Mouse (Mus musculus) left cerebral cortex, postnatal 25 days (tissue): ENCODE measurements around the gene Adgrd1. TPM values are rescaled to one million over a fixed set of nuclear protein-coding genes. Genes with fewer than 3 reads are reported as not detected.

Experiments
- DNase-seq, 2 experiments: peaks; one replicate each; pipeline ENCODE4 v3.0.0; 2022; ENCODE audit warnings: low spot score in 2 of 2, mixed read lengths in 1 of 2
- intact Hi-C: fragments of 180-260 bp; cut with DNase I; formaldehyde crosslinking; loops from one replicate; pipeline ENCODE4 v1.15.1; 2025
- total RNA-seq, 2 experiments: library from RNA; stranded (reverse); gene quantifications; 2 replicates each; pipeline ENCODE4 v1.2.3; 2021

The Adgrd1 gene
- total RNA-seq, 2 experiments from 2014 or later, result 2.3 to 2.9 TPM

DNA sequence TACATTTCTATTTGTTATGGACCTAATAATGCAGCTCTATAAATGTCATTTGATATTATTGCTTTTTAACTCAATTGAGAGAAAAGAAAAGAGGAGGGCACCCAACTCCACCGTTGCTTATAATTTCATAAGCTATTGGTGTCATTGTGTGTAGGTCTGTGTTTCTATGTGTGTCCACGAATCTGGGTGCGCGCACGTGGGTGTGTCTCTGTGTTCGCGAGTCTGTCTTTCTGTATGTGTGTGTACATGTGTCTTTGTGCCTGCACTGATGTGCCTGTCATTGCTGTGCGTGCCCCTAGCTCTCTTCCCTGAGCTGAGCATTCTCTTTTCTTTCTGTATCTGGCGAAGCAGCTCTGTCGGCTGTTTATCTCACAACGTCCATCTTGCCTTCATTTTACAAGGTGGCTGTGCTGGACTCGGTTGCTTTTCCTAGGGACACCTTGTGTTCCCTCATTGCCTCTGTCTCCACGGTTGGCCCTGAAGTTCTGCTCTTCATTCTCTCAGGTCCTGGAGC lies 84.2 kb downstream of the Adgrd1 start:
- no peak for DNase-seq
- intact Hi-C loops, result loop anchor here (5.0 kb wide), 1 partner anchor 202 kb away; no protein-coding TSS in a partner anchor

DNA sequence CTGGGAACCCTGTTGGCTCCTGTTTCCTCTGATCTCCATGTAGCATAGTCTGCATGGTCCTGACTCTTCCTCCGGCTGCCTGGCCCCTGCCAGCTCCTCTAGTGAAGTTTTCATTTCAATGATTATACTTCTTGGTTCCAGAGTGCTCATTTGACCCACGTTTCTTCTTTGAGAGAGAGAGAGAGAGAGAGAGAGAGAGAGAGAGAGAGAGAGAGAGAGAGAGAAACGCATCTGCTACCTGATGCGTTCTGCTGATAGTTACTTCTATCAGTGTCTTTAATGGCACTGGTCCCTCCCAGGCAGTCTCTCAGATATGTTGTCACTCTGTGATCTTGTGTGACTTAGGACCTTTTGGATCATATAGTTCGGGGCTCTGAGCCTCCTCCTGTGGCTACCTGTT lies 84.9 kb downstream of the Adgrd1 start:
- no peak for DNase-seq
- intact Hi-C loops, result loop anchor here (5.0 kb wide), 1 partner anchor 201 kb away; no protein-coding TSS in a partner anchor

DNA sequence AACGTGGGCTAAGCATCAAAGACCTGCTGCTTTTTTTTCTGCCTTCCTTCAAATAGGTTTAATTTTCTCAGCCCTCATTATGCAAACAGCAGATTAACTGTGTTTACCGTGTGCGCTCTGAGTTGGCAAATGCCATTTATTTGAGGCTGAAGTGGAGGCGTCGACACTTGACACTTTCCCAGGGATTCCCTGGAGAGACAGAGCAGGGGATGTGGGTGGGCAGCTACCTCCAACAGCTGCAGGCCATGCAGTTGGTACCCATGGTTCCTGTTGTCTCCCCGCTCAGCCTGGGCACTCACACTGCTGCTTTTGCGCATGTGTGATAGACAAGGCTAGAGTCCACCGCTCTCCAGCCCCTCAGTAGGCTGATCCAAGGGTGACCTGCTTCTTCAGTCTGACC lies 86.0 kb downstream of the Adgrd1 start:
- DNase-seq, result peak in 1 of 2 experiments; percentile 64
- intact Hi-C loops, result loop anchor here (5.0 kb wide), 1 partner anchor 200 kb away; no protein-coding TSS in a partner anchor

DNA sequence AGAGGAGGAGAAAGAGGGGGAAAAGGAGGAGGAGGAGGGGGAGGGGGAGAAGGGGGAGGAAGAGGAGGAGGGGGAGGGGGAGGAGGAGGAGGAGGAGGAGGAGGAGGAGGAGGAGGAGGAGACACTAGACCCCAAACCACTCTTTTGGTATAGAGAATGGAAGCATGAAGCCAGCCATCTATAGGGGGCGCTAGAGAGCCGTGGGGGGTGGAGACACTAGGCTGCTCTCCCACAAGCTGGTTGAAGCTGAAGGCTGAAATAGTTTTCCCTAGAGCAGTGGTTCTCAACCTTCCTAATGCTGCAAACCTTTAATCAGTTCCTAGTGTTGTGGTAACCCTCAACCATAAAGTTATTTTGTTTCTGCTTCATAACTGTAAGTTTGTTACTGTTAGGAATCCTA lies 89.7 kb downstream of the Adgrd1 start:
- DNase-seq, result no peak

DNA sequence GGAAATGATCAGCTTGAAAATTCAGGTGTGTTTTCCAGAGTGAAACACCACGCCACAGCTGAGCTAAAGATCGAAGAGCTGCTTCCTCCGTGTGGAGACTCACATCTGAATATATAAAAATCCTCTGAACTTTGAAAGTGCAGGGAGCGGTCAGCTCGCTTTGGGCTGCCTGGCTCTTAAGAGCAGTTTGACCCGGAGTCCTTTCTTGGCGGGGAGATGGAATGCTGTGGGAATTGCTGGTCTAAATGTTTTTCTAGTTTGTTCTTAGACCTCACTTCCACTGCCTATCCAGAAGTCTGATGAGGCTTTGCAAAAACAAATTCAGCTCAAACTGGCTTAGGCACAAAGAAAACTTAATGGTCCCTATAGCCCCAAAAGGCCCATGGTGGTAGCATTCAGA lies 90.4 kb downstream of the Adgrd1 start:
- DNase-seq, result no peak
- intact Hi-C loops, result no loop called here

More for the DNA sequence above, 89.7 kb downstream of the Adgrd1 start:
- intact Hi-C loops, result no loop called here

DNA sequence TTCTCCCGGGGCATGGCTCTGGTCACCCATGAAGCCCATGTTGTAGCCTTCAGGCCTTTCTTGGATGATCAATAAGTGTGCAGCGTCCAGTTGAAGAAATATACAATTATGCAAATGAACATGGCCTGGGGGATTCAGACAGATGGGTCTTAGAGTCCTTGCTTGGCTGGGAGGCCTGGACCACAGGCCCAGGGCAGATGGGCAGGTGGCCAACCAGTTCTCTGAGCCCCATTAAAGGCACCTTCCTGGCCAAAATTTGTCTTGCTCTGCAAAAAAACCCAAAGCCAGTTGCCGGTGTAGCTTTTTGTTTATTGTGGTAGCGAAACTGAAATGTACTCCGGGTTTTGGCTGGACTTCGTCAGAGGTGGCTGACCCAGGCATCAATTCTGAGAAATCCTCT lies 92.5 kb downstream of the Adgrd1 start:
- intact Hi-C loops, result no loop called here
- no peak for DNase-seq

DNA sequence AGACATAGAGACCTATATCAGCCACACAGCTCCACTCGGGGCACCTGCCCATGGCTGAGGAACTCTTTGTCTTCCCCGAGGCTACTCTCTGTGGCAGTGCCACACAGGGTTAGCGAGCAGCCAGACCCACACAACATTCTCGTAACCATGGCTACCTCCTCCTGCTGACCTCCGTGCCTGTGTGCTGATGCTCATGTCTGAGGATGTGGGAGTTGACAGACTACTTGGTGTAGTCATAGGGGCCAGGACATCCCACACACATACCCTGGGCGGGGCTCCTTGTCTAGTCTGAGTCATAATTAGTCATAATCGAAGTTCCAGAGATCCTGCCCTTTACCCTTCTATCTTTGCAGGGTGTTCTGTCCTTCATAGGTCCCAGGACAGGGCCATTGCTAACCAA lies 93.5 kb downstream of the Adgrd1 start:
- intact Hi-C loops, result no loop called here
- no peak for DNase-seq

DNA sequence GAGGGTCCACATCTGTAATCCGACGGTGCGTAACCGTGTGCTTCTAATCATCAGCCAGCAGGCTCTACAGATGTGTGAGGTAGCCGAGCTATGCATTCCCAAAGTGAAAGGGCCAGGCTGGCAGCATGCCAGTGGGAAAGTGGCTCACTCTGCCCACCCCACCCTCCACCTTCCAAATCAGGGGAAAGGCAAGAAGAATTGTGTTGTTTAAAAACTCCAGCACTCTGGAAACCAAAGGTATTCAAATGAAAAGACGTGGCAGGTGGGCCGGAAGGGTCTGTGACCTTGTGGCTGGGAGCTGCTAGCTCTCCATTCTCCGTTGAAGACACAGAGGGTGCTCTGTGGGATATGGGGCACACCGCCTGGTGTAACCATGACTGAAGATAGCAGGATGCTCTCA lies 100.0 kb downstream of the Adgrd1 start:
- intact Hi-C loops, result no loop called here
- no peak for DNase-seq

DNA sequence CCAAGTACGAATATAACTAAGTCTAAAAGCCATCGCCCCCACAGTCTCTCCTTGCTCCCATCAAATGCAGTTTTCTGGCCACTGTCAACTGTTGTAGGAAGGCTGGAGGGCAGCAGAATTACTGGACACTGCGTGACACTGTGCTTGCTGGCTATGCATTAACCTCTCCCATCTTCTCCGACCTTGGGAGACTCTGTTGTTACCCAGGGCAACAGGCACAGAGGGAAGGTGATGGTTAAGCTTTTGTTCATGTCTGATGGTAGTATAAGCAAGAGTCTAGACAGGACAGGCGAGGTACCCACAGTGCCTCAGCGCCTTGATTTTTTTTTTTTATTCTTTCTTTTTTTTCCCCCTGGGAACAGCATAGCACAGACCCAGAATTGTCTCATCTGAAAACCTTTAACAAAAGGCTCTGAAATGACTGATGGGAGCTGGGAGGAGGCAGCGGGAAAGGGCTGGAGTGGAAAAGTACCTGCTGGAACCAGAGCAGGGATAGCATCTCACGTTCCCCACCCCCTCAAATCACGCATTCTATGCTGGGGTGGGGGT lies 100.5 kb downstream of the Adgrd1 start:
- intact Hi-C loops, result no loop called here

DNA sequence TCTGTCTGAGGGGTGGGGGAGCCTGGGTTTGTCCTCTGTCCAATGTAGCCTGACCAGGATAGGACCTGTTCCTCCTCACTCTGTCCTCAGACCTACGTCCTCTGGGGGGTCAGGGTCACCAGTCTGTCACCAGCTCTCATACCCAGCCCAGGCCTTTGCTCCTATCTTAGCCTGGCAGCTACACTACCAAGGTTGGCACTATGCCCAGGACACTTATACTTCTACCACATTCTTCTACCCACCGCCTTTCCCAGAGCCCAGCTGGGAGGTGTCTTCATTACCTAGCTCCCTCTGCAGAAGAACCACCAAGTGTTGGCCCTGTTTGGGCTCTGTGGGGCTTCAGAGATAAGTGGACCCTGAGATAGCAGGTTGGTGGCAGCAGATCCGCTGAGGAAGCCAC lies 103.6 kb downstream of the Adgrd1 start:
- DNase-seq, result no peak
- intact Hi-C loops, result no loop called here

More for the DNA sequence above, 100.5 kb downstream of the Adgrd1 start:
- DNase-seq, result no peak

DNA sequence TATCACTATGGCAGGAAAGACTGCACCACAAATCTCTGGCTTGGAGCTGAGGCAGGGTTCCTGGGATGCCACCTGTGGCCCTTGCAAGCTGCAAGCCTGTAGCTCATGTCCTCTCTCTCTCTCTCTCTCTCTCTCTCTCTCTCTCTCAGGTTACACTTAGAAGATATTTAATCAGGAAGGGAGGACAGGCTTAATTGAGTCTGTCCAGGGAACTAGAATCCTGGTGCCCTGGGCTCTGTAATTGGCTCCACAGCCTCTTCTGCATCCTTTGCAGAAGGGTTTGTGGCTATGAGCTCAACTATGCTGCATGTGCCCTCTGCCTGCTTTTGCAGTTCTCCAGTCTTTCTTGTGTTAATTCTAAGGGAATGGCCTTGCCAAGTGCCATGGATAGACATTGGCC lies 111.7 kb downstream of the Adgrd1 start:
- intact Hi-C loops, result no loop called here
- DNase-seq, result no peak

DNA sequence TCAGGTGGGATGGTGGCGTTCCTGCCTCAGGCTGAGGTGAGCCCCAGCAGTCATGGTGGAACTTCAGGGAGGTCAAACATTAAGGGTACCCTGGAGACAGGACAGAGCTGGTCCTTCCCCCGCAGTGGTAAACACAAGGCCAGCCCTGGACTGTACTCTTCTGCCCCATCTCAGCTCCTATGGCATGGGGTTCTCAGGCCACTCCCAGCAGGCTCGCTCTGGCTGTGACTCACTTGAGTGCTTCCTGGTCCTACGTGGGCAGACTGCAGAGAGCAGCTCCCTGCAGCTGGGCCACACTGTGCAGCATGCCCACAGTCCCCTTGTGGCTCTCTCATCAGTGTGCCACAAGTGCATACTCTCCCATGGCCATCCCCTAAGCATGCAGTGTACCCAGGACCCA lies 112.3 kb downstream of the Adgrd1 start:
- DNase-seq, result peak in 1 of 2 experiments; percentile 30
- intact Hi-C loops, result no loop called here

DNA sequence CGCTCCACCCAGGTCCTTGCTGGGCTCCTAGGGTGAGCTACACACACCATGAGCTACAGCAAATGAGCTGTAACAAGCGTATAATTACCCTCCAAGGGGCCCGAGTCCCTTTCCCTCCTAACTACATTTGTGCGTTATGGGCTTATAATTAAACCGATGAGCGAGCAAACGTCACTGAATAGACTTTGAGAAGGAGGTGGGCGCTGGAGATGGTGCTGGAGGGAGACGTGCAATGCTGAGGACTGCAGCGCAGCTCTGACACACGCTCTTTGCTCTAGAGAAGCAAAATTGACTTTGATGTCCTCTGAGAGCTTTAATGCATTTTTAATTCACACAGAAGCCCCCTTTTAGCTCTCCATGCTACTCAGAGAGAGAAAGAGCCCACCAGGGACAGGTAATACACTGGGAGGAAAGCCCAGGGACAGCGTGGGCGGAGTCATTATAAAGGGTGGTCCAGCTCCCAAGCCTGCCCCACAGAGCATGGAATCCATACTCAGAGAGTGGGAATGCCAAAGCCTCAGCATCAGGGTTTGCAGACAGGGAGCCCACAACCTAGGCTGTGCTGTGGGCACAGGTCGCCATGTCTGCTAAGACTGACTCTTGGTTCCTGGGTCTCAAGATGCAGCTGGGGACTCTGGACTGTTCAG lies 115.0 kb downstream of the Adgrd1 start:
- intact Hi-C loops, result no loop called here
- DNase-seq, result no peak

DNA sequence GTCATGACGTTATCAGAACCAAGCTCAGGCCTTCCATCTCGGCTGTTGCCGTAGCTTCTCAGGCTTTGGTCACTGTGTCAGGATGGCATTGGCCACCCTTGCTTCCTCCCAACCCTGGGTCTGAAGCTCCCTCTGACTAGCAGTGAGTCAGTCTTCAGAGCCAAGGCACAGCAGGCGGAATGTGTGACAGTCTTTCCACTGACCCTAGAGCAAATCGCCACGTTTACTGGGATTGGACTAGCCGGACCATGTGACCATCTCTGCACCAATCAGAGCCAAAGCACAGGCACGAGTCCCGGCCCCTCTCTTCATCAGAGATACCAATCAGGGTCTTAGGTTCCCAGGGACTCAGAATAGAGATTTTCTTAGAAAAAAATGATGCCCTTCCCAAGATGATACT lies 117.5 kb downstream of the Adgrd1 start:
- intact Hi-C loops, result no loop called here

DNA sequence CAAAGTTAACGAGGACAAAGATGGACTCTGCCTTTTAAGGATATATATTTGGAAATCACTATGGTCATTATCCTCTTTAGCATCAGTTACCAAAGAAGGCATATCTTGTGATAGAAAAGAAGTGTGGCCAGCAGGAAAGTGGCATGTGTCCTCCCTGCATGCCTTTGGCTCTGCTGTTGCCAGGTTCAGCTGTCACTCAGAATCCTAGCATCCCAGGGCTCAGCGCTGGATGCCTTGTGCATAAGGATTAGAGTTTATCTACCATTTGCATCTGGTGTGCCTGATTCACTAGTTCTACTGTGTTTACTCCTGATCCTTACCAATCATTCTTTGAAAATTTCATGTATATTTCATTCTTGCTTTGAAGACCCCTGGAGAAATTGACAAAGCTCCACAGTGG lies 119.5 kb downstream of the Adgrd1 start:
- no peak for DNase-seq
- intact Hi-C loops, result no loop called here

More for the DNA sequence above, 117.5 kb downstream of the Adgrd1 start:
- DNase-seq, result no peak

DNA sequence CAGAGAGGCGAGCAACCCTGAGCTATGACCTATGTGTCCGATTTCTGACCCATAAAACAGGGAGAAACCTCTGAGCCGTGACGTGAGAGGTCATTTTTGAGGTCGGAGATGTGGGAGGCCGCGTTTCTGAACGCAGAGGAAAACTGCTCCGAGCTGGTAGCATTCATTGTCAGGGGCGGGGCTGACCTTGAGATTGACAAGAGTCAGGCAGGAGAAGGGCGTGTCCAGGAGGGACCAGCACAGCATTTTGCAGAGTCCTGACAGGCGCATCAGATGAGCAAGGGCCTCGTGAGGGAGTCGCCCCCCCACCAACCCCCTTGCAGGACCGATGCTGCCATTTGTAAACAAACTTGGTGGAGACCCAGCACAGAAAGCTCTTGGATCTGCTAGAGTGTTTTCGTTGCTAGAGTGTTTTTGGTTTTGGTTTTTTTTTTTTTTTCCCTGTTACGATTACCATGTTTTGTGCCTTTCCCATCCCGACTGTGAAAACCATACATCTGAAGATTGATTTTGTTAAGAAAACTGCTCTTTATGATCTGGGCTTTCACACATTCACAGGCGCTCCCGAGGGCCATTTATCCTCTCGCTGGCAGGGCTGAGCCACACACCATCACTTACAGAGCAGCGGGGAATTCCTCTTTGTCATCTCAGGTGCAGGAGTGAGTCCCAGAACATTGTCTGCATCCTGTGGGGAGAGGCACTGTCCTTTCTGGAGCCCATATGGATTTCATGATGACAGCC lies 121.1 kb downstream of the Adgrd1 start:
- DNase-seq, result no peak
- intact Hi-C loops, result no loop called here

DNA sequence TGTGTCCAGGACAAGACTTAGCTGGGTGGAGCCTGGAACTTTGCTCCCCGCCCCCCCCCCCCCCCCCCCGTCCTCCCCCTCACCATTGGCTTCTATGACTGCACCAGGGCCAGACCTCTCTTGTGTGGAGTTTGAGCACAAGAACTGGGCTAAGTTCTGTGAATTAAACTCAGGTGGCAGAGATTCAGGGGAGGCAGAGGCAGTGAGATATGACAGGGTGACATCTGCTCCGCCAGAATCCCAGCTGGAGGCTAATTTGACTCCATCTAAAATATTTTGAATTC lies 121.6 kb downstream of the Adgrd1 start:
- intact Hi-C loops, result no loop called here
- no peak for DNase-seq

DNA sequence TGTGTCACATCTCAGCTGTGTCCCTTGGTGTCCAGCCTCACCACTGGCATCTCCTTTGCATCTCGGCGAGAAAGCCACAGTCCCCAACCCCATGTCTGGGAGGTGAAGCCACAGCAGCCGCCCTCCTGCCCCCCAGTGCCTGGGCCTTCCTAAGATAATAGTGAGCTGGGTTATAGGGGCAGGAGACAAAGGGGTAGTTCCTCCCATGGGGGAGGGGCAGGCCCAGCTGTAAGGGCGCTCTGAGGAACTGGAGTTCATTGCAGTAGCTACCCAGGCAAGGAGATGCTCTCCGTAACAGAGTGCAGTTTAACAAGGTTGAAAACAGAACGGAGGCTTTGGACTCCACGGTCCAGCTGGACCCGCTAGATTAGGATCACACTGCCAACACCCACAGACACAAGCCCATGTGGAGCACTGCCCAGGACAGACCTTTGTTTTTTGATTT lies 122.0 kb downstream of the Adgrd1 start:
- DNase-seq, result no peak
- intact Hi-C loops, result no loop called here

DNA sequence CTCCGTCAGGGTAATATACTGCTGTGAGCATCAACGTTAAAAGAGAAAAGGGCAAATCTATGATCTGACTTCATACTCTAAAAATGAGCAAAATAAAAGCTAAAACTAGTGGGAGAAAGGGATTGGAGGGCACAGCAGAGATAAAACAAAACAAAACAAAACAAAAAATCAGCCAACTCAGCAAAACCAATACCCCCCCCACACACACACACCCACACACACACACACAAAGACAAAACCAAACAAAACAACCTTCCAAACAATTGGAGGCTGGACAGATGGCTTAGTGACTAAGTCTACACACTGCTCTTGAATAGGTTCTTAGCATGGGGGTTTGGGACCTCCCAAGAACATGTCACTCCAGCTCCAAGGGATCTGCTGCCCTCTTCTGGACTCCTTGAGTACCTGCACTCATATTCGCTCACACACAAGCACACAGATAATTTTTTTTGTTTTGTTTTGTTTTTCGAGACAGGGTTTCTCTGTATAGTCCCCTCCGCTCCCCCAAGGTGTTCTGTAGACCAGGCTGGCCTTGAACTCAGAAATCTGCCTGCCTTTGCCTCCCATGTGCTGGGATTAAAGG lies 122.7 kb downstream of the Adgrd1 start:
- DNase-seq, result no peak
- intact Hi-C loops, result no loop called here

DNA sequence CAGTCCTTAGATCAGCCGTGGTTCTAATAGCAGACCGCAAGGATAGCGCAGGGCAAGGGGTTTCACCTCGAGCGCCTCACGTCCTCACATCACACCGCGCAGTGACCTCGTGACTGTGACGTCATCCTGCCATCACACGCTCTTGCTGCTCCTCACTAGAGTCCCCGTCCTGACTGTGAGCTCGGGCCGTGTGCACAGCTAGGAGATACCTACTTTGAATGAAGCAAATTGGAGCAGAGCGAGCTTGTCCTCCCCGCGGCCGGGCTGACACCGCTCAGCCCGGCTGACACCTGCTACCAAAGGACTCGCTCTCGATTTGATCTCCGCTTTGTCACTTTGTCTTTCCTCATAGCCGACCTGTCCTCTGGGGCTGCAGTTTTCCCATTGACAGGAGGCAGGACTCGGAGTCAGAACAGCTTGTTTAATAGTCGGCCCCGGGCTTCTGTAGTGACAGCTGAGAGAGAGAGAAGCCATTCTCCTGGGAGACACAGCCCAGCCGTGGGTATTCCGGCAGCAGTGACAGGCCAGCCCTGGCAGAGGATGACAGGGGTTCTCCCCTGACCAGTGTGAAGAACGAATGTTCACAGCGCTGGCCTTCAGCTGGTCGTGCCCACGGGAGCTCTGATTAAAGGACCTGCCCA lies 129.4 kb downstream of the Adgrd1 start:
- intact Hi-C loops, result no loop called here
- no peak for DNase-seq
